Mouse (Mus musculus): Measurements from ENCODE around the gene Letm1. TPM values are rescaled to one million over a fixed set of nuclear protein-coding genes. Genes with fewer than 3 reads are reported as not detected.

Letm1 gene
- polyA plus RNA-seq, 1 experiment from 2014 or later = 69.5 TPM

DNA sequence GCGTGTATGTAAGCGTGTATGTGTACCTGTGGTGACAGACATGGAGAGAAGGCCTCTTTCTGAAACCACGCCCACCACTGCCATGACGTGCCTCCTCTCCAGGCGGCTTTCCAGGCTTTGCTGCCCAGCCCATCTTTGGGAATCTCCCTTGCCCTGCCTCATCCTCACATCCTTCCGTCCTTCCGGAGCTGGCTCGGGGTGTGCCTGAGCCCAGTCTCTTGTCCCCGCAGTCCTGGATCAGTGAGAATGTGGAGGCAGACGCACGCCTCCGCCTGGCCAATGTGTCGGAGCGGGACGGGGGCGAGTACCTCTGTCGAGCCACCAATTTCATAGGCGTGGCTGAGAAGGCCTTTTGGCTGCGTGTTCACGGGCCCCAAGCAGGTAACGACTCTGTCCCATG, 51.6 kb downstream of the Letm1 start:
- Histone ChIP-seq H3K9me3 (ENCODE audit: control insufficient read depth, low read length) (no peaks in the 10 kb centered on the region), H3K27me3 (ENCODE audit: control insufficient read depth, insufficient read depth, low read length) (no peaks in the 10 kb centered on the region), H3K36me3 (ENCODE audit: control insufficient read depth, insufficient read depth, low read length) (no peaks in the 10 kb centered on the region; the same call in 1 of the 2 replicates), H3K4me2 (ENCODE audit: low read depth, low read length) (no peak overlapping the region), H3K27ac (ENCODE audit: low read depth, low read length) (no peak overlapping the region), H3K9ac (replicated peaks; ENCODE audit: low read depth, low read length) (no peak overlapping the region), H3K4me3 (ENCODE audit: low read depth, low read length) (no peak overlapping the region), H3K4me1 (ENCODE audit: control insufficient read depth, insufficient read depth, low read length) (no peaks in the 10 kb centered on the region)
- WGBS = 45% methylated on average over 21 of the region's 21 CpGs
- ATAC-seq (ENCODE audit: low read depth) = no peak

DNA sequence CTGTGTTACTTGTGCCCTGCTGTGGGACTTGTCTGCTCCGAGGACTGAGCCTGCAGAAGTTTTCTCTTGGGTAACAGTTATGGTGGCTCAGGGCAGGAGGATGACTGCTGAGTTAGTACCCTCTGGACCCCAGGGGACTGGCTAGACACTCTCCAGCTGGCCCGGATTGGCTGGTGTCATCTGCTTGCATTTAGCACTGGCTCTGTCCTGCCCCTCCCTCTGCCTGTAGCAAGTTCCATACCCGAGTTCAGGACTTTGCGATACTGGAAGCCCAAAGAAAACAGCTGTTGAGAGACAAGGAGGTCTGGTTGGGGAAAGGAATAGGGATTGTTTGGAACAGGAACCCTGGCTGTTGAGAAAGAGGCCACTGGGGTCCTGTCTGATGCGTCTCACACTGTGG, 52.1 kb downstream of the Letm1 start:
- no peak overlapping the region for H3K4me2 ChIP-seq (ENCODE audit: low read depth, low read length)
- no peak overlapping the region for H3K27ac ChIP-seq (ENCODE audit: low read depth, low read length)
- H3K27me3 ChIP-seq (ENCODE audit: control insufficient read depth, insufficient read depth, low read length) = no peaks in the 10 kb centered on the region
- no peaks in the 10 kb centered on the region; the same call in 1 of the 2 replicates for H3K36me3 ChIP-seq (ENCODE audit: control insufficient read depth, insufficient read depth, low read length)
- no peak for ATAC-seq (ENCODE audit: low read depth)
- no peak overlapping the region for H3K9ac ChIP-seq (replicated peaks; ENCODE audit: low read depth, low read length)
- 36% methylated on average over 5 of the region's 5 CpGs for WGBS
- no peaks in the 10 kb centered on the region for H3K9me3 ChIP-seq (ENCODE audit: control insufficient read depth, low read length)
- no peak overlapping the region for H3K4me3 ChIP-seq (ENCODE audit: low read depth, low read length)
- H3K4me1 ChIP-seq (ENCODE audit: control insufficient read depth, insufficient read depth, low read length) = no peaks in the 10 kb centered on the region

DNA sequence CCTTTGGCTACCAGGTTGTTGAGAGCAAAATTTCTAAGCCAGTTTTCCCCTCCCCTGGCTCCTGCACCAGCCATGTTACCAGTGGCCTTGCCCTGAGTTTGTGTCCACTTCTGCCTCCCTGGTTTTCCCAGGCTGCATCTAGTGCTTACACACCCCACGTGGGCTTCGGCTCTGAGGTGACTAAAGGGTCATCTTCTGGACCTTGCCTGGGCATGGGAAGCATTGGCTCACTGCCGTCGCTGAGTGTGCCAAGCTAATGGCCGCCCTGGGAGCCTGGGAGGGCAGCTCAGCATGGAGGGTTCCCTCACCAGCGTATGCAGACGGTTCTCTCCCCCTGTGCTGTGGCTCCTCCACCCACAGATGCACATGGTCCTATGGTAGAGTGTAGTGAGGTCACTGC, 53.8 kb downstream of the Letm1 start:
- WGBS = 68% methylated on average over 7 of the region's 7 CpGs
- Histone ChIP-seq H3K9ac (replicated peaks; ENCODE audit: low read depth, low read length) (0 out of 2 replicates have a peak overlapping the region, but pooled peaks have one; percentile 21), H3K27ac (ENCODE audit: low read depth, low read length) (no peak overlapping the region), H3K36me3 (ENCODE audit: control insufficient read depth, insufficient read depth, low read length) (no peaks in the 10 kb centered on the region; the same call in 1 of the 2 replicates), H3K4me1 (ENCODE audit: control insufficient read depth, insufficient read depth, low read length) (0 out of 2 replicates have a peak, but pooled peaks cover 1% of the 10 kb centered on the region), H3K4me2 (ENCODE audit: low read depth, low read length) (no peak overlapping the region), H3K4me3 (ENCODE audit: low read depth, low read length) (no peak overlapping the region), H3K9me3 (ENCODE audit: control insufficient read depth, low read length) (no peaks in the 10 kb centered on the region), H3K27me3 (ENCODE audit: control insufficient read depth, insufficient read depth, low read length) (no peaks in the 10 kb centered on the region)
- no peak for ATAC-seq (ENCODE audit: low read depth)

DNA sequence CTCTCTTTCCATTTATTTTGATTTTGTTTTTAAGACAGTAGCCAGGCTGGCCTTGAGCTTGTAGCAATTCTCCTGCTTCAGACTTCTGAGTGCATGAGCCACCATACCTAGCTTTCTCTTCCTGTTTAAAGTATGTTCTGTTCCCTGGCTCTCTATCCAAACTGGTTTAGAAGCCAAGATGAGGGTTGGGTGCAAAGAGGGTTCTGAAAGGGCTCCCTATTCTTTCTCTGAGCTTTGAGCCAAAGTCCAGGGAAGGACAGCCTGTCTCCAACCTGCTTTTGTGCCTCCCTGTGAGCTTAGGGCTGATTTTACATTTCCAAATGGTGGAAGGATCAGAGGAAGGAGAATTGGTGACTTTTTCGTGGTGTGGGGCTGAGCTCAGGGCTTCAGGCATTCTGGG, 55.7 kb downstream of the Letm1 start:
- no peak overlapping the region for H3K4me3 ChIP-seq (ENCODE audit: low read depth, low read length)
- no peaks in the 10 kb centered on the region for H3K27me3 ChIP-seq (ENCODE audit: control insufficient read depth, insufficient read depth, low read length)
- H3K4me1 ChIP-seq (ENCODE audit: control insufficient read depth, insufficient read depth, low read length) = 0 out of 2 replicates have a peak, but pooled peaks cover 10% of the 10 kb centered on the region
- WGBS = 61% methylated on average over 1 of the region's 1 CpGs
- ATAC-seq (ENCODE audit: low read depth) = no peak
- no peaks in the 10 kb centered on the region for H3K9me3 ChIP-seq (ENCODE audit: control insufficient read depth, low read length)
- no peak overlapping the region for H3K9ac ChIP-seq (replicated peaks; ENCODE audit: low read depth, low read length)
- H3K27ac ChIP-seq (ENCODE audit: low read depth, low read length) = no peak overlapping the region
- H3K4me2 ChIP-seq (ENCODE audit: low read depth, low read length) = peak overlapping the region; percentile 78; the same call in 1 of the 2 replicates
- no peaks in the 10 kb centered on the region; the same call in 1 of the 2 replicates for H3K36me3 ChIP-seq (ENCODE audit: control insufficient read depth, insufficient read depth, low read length)

DNA sequence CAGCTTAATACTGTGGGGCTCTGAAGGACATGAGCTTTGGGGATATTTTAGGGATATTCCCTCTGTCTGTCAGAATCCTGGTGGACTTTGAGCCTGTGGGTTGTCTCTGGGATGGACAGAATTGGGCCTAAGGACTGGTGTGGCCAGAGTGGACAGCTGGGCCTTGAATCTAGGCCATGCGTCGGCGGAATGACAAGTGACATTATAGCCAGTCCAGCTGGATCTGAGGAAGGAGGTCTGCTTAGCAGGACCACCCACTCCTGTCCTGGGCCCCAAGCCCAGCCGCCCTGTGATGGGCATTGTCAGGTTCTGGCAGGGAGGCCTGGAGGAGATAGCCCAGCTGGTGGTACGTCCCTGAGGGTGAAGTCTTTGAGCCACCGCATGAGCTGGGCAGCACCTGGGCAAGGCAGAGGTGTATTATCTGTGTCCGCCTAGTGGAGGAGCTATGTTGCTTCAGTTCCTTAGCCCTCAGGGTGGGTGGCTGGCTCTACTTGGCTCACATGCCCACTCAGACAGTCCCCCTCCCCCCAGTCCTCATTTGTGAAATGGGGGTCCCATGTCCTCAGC, 56.5 kb downstream of the Letm1 start:
- H3K36me3 ChIP-seq (ENCODE audit: control insufficient read depth, insufficient read depth, low read length) = no peaks in the 10 kb centered on the region; the same call in 1 of the 2 replicates
- H3K4me1 ChIP-seq (ENCODE audit: control insufficient read depth, insufficient read depth, low read length) = 0 out of 2 replicates have a peak, but pooled peaks cover 10% of the 10 kb centered on the region
- 60% methylated on average over 7 of the region's 7 CpGs for WGBS
- H3K4me3 ChIP-seq (ENCODE audit: low read depth, low read length) = peak overlapping the region; percentile 15; the same call in 1 of the 2 replicates
- no peaks in the 10 kb centered on the region for H3K27me3 ChIP-seq (ENCODE audit: control insufficient read depth, insufficient read depth, low read length)
- H3K9ac ChIP-seq (replicated peaks; ENCODE audit: low read depth, low read length) = no peak overlapping the region
- H3K4me2 ChIP-seq (ENCODE audit: low read depth, low read length) = peak overlapping the region; percentile 78
- no peaks in the 10 kb centered on the region for H3K9me3 ChIP-seq (ENCODE audit: control insufficient read depth, low read length)
- no peak overlapping the region; the same call in 1 of the 2 replicates for H3K27ac ChIP-seq (ENCODE audit: low read depth, low read length)
- no peak for ATAC-seq (ENCODE audit: low read depth)

DNA sequence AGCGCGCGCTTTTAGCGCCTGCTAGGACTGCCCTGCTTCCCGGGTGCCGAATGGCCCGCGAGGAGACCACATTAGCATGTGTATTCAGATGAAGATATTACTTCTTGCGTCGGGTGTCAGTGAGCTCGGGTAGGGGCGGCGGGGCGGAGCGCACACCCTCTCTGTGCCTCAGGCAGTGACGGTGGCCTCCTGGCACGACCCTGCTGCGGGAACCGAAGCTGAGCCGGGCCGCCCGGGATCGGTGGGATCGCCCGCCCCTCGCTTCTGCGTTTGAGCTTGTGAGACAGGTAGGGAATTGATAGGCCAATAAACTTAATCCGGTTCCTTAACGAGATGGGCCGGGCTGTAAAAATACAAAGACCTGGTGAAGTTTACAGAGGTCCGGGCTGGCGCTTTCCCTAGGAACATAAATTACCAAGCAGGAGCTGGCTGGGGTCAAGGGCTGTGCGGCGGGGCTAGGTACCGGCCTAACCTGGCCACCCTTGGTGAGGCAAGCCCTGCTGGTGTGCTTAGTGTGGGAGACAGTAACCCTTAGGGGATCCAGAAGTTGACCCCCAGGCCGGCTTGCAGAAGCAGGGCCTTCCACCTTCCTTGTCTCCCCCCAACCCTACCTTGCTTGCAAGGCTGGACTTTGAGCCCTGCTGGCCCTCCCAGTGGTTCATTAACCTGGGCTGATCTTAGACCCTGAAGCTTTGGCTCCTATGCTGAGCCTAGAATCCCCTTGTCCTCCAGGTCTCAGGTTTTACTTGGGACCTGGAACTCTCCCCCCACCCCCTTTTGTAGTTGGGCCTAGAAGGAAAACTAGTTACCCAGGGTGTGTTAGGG, 58.8 kb downstream of the Letm1 start:
- no peaks in the 10 kb centered on the region for H3K9me3 ChIP-seq (ENCODE audit: control insufficient read depth, low read length)
- H3K27ac ChIP-seq (ENCODE audit: low read depth, low read length) = peak overlapping the region; percentile 48
- H3K9ac ChIP-seq (replicated peaks; ENCODE audit: low read depth, low read length) = peak overlapping the region; percentile 58
- no peaks in the 10 kb centered on the region for H3K27me3 ChIP-seq (ENCODE audit: control insufficient read depth, insufficient read depth, low read length)
- H3K4me1 ChIP-seq (ENCODE audit: control insufficient read depth, insufficient read depth, low read length) = 0 out of 2 replicates have a peak, but pooled peaks cover 10% of the 10 kb centered on the region
- WGBS = 2% methylated on average over 36 of the region's 36 CpGs
- H3K4me3 ChIP-seq (ENCODE audit: low read depth, low read length) = peak overlapping the region; percentile 48
- ATAC-seq (ENCODE audit: low read depth) = 0 out of 2 replicates have a peak, but pooled peaks have one; percentile 21
- no peaks in the 10 kb centered on the region for H3K36me3 ChIP-seq (ENCODE audit: control insufficient read depth, insufficient read depth, low read length)
- peak overlapping the region; percentile 78 for H3K4me2 ChIP-seq (ENCODE audit: low read depth, low read length)

DNA sequence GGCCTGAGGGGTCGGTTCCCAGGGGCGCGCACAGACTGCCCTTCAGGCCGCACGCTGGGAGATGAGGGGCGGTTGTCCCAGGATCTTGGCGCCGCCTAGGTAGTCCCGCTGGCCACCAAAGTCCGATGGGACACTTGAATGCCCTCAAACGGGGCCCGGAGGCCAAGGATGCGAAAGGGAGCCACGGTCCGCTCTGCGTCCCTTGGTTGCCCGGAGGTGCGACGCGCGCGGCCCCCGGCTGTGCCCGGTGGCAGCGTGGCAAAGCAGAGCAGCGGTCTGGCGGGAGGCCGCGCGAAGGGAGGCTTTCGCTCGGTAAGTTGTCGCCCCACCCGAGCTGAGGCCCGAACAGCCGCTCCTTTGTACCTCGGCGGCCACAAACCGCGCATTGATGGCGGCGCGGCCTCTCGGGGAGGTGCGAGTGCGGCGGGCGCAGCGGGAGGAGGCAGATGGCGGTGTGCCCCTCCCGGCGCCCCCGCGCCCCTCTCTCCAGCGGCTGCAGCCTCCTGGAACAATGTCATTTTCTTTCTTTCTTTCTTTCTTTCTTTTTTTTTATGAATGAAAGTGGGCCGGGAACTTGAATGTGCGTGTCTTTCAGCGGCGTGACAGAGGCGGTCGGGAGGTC, 59.5 kb downstream of the Letm1 start:
- Histone ChIP-seq H3K27me3 (ENCODE audit: control insufficient read depth, insufficient read depth, low read length) (no peaks in the 10 kb centered on the region), H3K4me3 (ENCODE audit: low read depth, low read length) (peak overlapping the region; percentile 48), H3K9ac (replicated peaks; ENCODE audit: low read depth, low read length) (peak overlapping the region; percentile 58), H3K4me2 (ENCODE audit: low read depth, low read length) (peak overlapping the region; percentile 78), H3K36me3 (ENCODE audit: control insufficient read depth, insufficient read depth, low read length) (no peaks in the 10 kb centered on the region), H3K9me3 (ENCODE audit: control insufficient read depth, low read length) (no peaks in the 10 kb centered on the region), H3K27ac (ENCODE audit: low read depth, low read length) (peak overlapping the region; percentile 48), H3K4me1 (ENCODE audit: control insufficient read depth, insufficient read depth, low read length) (0 out of 2 replicates have a peak, but pooled peaks cover 10% of the 10 kb centered on the region)
- ATAC-seq (ENCODE audit: low read depth) = no peak
- WGBS = under 1% methylated on average over 61 of the region's 61 CpGs

DNA sequence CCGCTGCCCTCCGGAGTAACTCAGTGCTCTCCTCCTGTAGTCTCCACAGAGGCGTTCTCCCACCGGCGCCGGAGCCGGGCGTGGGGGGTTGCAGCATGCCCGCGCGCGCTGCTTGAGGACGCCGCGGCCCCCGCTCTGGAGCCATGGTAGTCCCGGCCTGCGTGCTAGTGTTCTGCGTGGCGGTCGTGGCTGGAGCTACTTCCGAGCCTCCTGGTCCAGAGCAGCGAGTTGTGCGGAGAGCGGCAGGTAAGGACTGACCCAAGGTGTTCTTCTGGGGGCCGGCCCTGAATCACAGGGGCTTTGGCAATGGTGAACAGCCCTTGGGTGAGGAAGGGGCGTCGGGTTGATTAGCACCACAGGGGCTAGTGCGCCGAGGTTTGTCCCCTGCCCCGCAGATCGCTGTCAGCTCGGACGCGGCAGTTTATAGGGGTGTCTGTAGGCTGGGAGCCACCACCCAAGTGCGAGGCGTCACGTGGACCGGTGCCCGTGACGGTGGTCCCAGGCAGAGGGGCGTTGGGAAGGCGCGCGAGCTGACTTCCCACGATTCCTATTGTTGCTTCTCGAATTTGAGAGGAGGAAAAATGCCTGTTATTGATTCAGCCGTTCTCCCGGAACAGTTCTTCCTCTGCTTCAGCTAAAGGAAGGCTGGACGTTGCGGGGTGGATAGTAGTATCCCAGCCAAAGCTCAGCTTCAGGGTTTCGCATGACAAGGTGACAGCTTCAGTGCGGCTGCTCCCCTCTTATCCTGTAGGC, 60.2 kb downstream of the Letm1 start:
- WGBS = under 1% methylated on average over 53 of the region's 53 CpGs
- H3K27me3 ChIP-seq (ENCODE audit: control insufficient read depth, insufficient read depth, low read length) = no peaks in the 10 kb centered on the region
- peak overlapping the region; percentile 78 for H3K4me2 ChIP-seq (ENCODE audit: low read depth, low read length)
- peak overlapping the region; percentile 48 for H3K4me3 ChIP-seq (ENCODE audit: low read depth, low read length)
- peak; percentile 19 for ATAC-seq (ENCODE audit: low read depth)
- H3K4me1 ChIP-seq (ENCODE audit: control insufficient read depth, insufficient read depth, low read length) = 0 out of 2 replicates have a peak, but pooled peaks cover 10% of the 10 kb centered on the region
- H3K27ac ChIP-seq (ENCODE audit: low read depth, low read length) = peak overlapping the region; percentile 11
- H3K9ac ChIP-seq (replicated peaks; ENCODE audit: low read depth, low read length) = peak overlapping the region; percentile 58
- H3K9me3 ChIP-seq (ENCODE audit: control insufficient read depth, low read length) = no peaks in the 10 kb centered on the region
- H3K36me3 ChIP-seq (ENCODE audit: control insufficient read depth, insufficient read depth, low read length) = no peaks in the 10 kb centered on the region
